Mouse (Mus musculus) midbrain, embryonic 11.5 days (tissue): ENCODE data around the gene Slco4a1. TPM values are rescaled to one million over a fixed set of nuclear protein-coding genes. Genes with fewer than 3 reads are reported as not detected.

ENCODE experiments used
- ATAC-seq: fragments of 200-750 bp; cut with Nextera tagmentation; 2 replicates; pipeline ENCODE4 v1.8.0; 2017; ENCODE audit warnings: moderate TSS enrichment, moderate library complexity; ENCODE audit not compliant: low FRiP score
- DNase-seq: peaks from one replicate; pipeline ENCODE4 v3.0.0; 2015; ENCODE audit warnings: low spot score; ENCODE audit errors: missing footprints
- H3K27ac ChIP-seq: fragments of 300-500 bp; sonication (generic); 2 replicates; pipeline ENCODE4 v1.5.1; 2014; ENCODE audit warnings: low read depth, low read length
- H3K27me3 ChIP-seq: fragments of 300-500 bp; sonication (generic); 2 replicates; pipeline ENCODE4 v1.6.1; 2014; ENCODE audit warnings: mild to moderate bottlenecking, low read length, moderate library complexity, mixed read lengths; ENCODE audit not compliant: control insufficient read depth, insufficient read depth
- H3K36me3 ChIP-seq: fragments of 300-500 bp; sonication (generic); 2 replicates; pipeline ENCODE4 v1.6.1; 2014; ENCODE audit warnings: mild to moderate bottlenecking, low read length, moderate library complexity, mixed read lengths; ENCODE audit not compliant: control insufficient read depth, insufficient read depth
- H3K4me1 ChIP-seq: fragments of 300-500 bp; sonication (generic); 2 replicates; pipeline ENCODE4 v1.6.1; 2014; ENCODE audit warnings: low read length; ENCODE audit not compliant: control insufficient read depth, insufficient read depth
- H3K4me2 ChIP-seq: fragments of 300-500 bp; sonication (generic); 2 replicates; pipeline ENCODE4 v1.6.1; 2014; ENCODE audit warnings: mild to moderate bottlenecking, moderate library complexity
- H3K4me3 ChIP-seq: fragments of 300-500 bp; sonication (generic); 2 replicates; pipeline ENCODE4 v1.5.1; 2014; ENCODE audit warnings: low read depth, low read length
- H3K9ac ChIP-seq: fragments of 300-500 bp; sonication (generic); 2 replicates; pipeline ENCODE4 v1.6.1; 2014; ENCODE audit warnings: low read length
- H3K9me3 ChIP-seq: fragments of 300-500 bp; sonication (generic); 2 replicates; pipeline ENCODE4 v1.6.1; 2016; ENCODE audit warnings: low read length; ENCODE audit not compliant: control insufficient read depth
- WGBS: fragments of 180-500 bp; shearing (Covaris S2); extraction: QIAGEN DNeasy Blood & Tissue Kit; methylation state at CpG from one replicate; pipeline ENCODE4 v1.1.7; 2014; 5-methylcytosine and 5-hydroxymethylcytosine counted together
- polyA plus RNA-seq: library from polyadenylated mRNA; unstranded; fragments of >200 nt; fragmentation: Nextera tagmentation; extraction: Ambion mirVana; gene quantifications from 2 replicates; pipeline ENCODE4 v1.2.1, GENCODE M21; 2014

Slco4a1 gene
- polyA plus RNA-seq, 1 experiment from 2014 or later = 5.5 TPM

DNA sequence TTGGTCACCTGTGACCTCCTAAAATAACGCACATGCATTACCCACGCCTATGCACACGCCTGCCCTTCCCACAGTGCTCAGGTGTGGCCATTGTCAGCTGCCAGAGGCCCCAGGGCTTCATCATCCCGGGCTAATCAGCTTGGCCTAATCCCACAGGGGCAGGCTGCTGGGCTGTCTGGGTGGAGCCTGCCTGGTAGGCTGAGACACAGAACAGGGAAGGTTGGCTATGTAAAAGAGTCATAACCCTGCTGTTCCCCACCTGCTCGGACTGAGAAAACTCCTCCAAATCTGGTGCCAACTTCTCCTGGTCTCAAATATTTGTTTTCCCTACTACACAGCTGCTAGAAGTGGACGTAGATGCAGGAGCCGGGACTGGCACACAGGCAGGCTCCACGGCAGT, 4.8 kb downstream of the Slco4a1 start:
- no peak overlapping the region for H3K27ac ChIP-seq
- no peak for ATAC-seq
- H3K4me3 ChIP-seq = no peak overlapping the region
- no peaks in the 10 kb centered on the region for H3K36me3 ChIP-seq
- WGBS = 55% methylated on average over 8 of the region's 8 CpGs
- H3K9ac ChIP-seq = no peak overlapping the region
- no peak overlapping the region for H3K4me2 ChIP-seq
- no peak for DNase-seq
- no peaks in the 10 kb centered on the region for H3K9me3 ChIP-seq
- H3K27me3 ChIP-seq = peaks cover 19% of the 10 kb centered on the region
- H3K4me1 ChIP-seq = peaks cover 7% of the 10 kb centered on the region; the same call in 1 of the 2 replicates

DNA sequence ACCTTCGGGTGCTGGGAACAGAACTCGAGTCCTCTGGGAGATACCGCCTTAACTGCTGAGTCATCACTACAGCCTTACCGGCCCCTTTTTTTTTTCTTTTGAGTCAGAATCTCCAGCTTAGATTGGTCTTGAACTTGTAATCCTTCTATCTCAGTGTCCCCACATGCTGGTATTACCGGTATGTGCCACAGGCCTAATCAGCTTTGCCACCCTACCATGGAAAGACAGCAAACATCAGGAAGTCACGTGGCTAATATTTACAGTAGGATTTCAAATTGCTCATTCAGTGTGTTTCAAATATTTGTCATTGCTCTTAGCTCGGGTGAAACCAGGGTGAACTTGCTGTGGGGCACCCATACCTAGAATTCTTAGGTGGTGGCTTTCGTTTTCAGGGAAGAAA, 6.5 kb downstream of the Slco4a1 start:
- Histone ChIP-seq H3K4me1 (no peaks in the 10 kb centered on the region), H3K9me3 (no peaks in the 10 kb centered on the region), H3K36me3 (no peaks in the 10 kb centered on the region), H3K4me3 (no peak overlapping the region), H3K9ac (no peak overlapping the region), H3K27ac (no peak overlapping the region), H3K27me3 (peaks cover 8% of the 10 kb centered on the region), H3K4me2 (no peak overlapping the region)
- 90% methylated on average over 8 of the region's 8 CpGs for WGBS
- DNase-seq (no peak), ATAC-seq (no peak)

- no peak overlapping the region for H3K9ac ChIP-seq
- H3K4me2 ChIP-seq = no peak overlapping the region
- H3K27me3 ChIP-seq = no peaks in the 10 kb centered on the region
- no peak for DNase-seq
- no peaks in the 10 kb centered on the region for H3K36me3 ChIP-seq
- ATAC-seq = peak; percentile 61
- no peaks in the 10 kb centered on the region for H3K9me3 ChIP-seq
- WGBS = 64% methylated on average over 7 of the region's 7 CpGs
- no peak overlapping the region for H3K27ac ChIP-seq
- no peak overlapping the region for H3K4me3 ChIP-seq
- H3K4me1 ChIP-seq = no peaks in the 10 kb centered on the region
These were observed 10.5 kb downstream of the Slco4a1 start for GRCm38 (mm10) chr2:180466505-180466904.

- H3K4me2 ChIP-seq = no peak overlapping the region
- H3K4me3 ChIP-seq = no peak overlapping the region
- DNase-seq = no peak
- no peak overlapping the region for H3K27ac ChIP-seq
- no peak overlapping the region for H3K9ac ChIP-seq
- peaks cover 2% of the 10 kb centered on the region; the same call in 1 of the 2 replicates for H3K27me3 ChIP-seq
- 88% methylated on average over 8 of the region's 8 CpGs for WGBS
- no peaks in the 10 kb centered on the region for H3K36me3 ChIP-seq
- H3K9me3 ChIP-seq = no peaks in the 10 kb centered on the region
- no peak for ATAC-seq
- H3K4me1 ChIP-seq = no peaks in the 10 kb centered on the region
These were observed 12.8 kb downstream of the Slco4a1 start for GRCm38 (mm10) chr2:180468871-180469270.

DNA sequence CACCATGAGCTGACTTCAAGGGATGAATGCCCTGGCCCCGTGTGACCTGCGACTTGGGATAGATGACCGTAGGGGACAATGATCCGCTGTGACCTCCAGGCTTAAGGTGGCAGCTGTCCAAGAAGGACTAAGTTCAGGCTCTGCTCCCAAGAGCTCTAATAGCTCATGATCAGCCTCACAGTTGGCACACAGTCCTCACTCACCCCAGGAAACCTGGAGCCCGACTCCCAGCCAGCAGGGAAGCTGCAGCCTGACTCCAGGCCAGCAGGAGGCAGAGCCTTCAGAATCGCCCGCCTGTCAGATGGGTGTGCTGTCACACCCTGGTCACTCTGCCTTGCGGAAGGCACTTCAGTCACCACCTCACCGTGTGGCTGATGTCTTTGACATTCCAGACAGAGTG, 13.7 kb downstream of the Slco4a1 start:
- 69% methylated on average over 9 of the region's 9 CpGs for WGBS
- no peaks in the 10 kb centered on the region for H3K36me3 ChIP-seq
- no peak overlapping the region for H3K27ac ChIP-seq
- no peak overlapping the region for H3K4me2 ChIP-seq
- ATAC-seq (no peak), DNase-seq (no peak)
- H3K9ac ChIP-seq = no peak overlapping the region
- no peak overlapping the region for H3K4me3 ChIP-seq
- peaks cover 2% of the 10 kb centered on the region; the same call in 1 of the 2 replicates for H3K27me3 ChIP-seq
- H3K9me3 ChIP-seq = no peaks in the 10 kb centered on the region
- H3K4me1 ChIP-seq = no peaks in the 10 kb centered on the region

DNA sequence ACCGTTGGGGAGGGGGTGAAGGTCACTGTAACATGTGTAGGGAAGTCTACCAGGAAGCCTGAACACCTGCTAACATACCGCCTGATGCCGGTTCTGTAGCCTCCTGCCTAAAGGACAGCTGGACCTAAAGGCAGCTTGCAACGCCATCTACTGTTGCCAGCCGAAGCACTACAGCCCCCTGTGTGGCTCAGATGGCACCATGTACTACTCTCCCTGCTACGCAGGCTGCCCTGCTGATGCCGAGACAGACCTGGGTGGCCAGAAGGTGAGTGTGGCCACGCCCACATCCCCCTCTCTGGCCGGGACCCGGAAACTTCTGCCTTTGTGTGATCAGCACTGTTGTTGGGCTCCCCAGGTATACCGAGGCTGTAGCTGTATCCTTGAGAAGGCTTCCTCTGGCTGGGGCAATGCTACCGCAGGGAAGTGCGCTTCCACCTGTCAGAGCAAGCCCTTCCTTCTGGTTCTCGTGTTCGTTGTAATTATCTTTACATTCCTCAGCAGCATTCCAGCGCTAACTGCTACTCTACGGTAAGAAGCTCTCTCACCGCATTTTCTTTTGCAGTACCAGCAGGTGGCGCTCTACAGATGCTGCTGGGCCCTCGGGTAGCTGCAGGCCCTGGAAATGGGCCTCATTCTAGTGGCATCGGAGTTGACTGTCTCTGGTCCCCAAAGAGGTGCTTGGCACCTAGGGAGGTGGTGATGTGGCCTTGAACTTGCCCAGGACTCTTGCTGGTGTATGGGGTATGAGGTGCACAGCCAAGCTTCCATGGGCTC, 16.4 kb downstream of the Slco4a1 start:
- no peak overlapping the region for H3K4me3 ChIP-seq
- peak; percentile 25; the same call in 1 of the 2 replicates for ATAC-seq

GRCm38 (mm10) chr2:180473080-180473440, 17.0 kb downstream of the Slco4a1 start:
- Histone ChIP-seq H3K4me1 (no peaks in the 10 kb centered on the region), H3K9ac (no peak overlapping the region), H3K36me3 (no peaks in the 10 kb centered on the region), H3K27me3 (peaks cover 6% of the 10 kb centered on the region), H3K9me3 (no peaks in the 10 kb centered on the region), H3K4me3 (no peak overlapping the region), H3K4me2 (no peak overlapping the region), H3K27ac (no peak overlapping the region)
- peak; percentile 78 for ATAC-seq
- DNase-seq = peak; percentile 95
- 41% methylated on average over 7 of the region's 7 CpGs for WGBS

More for the DNA sequence above, 16.4 kb downstream of the Slco4a1 start:
- peak; percentile 92 for DNase-seq
- no peak overlapping the region for H3K27ac ChIP-seq
- H3K36me3 ChIP-seq = no peaks in the 10 kb centered on the region
- 5% methylated on average over 21 of the region's 21 CpGs for WGBS
- no peaks in the 10 kb centered on the region for H3K9me3 ChIP-seq
- no peaks in the 10 kb centered on the region for H3K4me1 ChIP-seq
- H3K4me2 ChIP-seq = 0 out of 2 replicates have a peak overlapping the region, but pooled peaks have one; percentile 4
- H3K27me3 ChIP-seq = peaks cover 4% of the 10 kb centered on the region; the same call in 1 of the 2 replicates
- no peak overlapping the region for H3K9ac ChIP-seq

DNA sequence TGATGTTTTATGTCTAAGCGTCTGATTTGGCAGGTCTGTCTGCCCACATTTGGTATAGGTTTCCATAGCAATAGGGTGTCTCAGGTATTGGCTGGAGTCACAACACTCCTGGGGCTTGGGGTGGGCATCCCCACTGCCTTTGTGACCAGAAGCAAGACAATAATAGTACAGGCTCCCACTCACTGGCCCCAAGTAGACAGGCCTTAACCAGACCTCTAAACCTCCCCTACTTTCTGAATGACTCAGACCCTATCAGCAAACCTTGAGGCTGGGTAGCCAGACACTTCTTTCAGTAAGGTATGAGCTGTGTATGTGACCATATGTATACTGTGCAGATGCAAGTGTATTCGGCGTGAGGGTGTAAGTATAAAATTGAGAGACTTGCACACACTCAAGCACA, 18.8 kb downstream of the Slco4a1 start:
- no peak overlapping the region for H3K9ac ChIP-seq
- no peak for ATAC-seq
- 94% methylated on average over 3 of the region's 3 CpGs for WGBS
- H3K4me1 ChIP-seq = no peaks in the 10 kb centered on the region
- no peak for DNase-seq
- peaks cover 9% of the 10 kb centered on the region for H3K27me3 ChIP-seq
- H3K4me2 ChIP-seq = no peak overlapping the region
- no peaks in the 10 kb centered on the region for H3K36me3 ChIP-seq
- H3K4me3 ChIP-seq = no peak overlapping the region
- H3K9me3 ChIP-seq = no peaks in the 10 kb centered on the region
- no peak overlapping the region for H3K27ac ChIP-seq

- Histone ChIP-seq H3K4me2 (peak overlapping the region; percentile 12), H3K9me3 (no peaks in the 10 kb centered on the region), H3K4me3 (no peak overlapping the region), H3K36me3 (no peaks in the 10 kb centered on the region), H3K9ac (no peak overlapping the region), H3K27me3 (peaks cover 34% of the 10 kb centered on the region), H3K27ac (no peak overlapping the region), H3K4me1 (peaks cover 22% of the 10 kb centered on the region)
- ATAC-seq = peak; percentile 84
- DNase-seq = peak; percentile 89
- 4% methylated on average over 16 of the region's 16 CpGs for WGBS
These were observed 26.2 kb downstream of the Slco4a1 start for GRCm38 (mm10) chr2:180482274-180482673.
